Mouse (Mus musculus): ENCODE results near the gene Atp8b3.

GRCm38 (mm10) chr10:80494732-80495131 is 44.2 kb downstream of the Atp8b3 start, which contains the start of gene Onecut3:
- TF ChIP-seq CTCF (IDR thresholded peaks at IDR 0.05; ENCODE audit: low read depth, low read length) (no peak), POLR2A (IDR thresholded peaks at IDR 0.05; ENCODE audit: borderline replicate concordance, low read depth, low read length) (no peak)
